Mouse (Mus musculus) spleen, postnatal 10 days (tissue): ENCODE measurements around the gene Lhx8.

Source experiments
- DNase-seq, 2 experiments: peaks; one replicate each; pipeline ENCODE4 v3.0.0; 2021 to 2022; ENCODE audit warnings: low spot score in 2 of 2

Lhx8 gene

DNA sequence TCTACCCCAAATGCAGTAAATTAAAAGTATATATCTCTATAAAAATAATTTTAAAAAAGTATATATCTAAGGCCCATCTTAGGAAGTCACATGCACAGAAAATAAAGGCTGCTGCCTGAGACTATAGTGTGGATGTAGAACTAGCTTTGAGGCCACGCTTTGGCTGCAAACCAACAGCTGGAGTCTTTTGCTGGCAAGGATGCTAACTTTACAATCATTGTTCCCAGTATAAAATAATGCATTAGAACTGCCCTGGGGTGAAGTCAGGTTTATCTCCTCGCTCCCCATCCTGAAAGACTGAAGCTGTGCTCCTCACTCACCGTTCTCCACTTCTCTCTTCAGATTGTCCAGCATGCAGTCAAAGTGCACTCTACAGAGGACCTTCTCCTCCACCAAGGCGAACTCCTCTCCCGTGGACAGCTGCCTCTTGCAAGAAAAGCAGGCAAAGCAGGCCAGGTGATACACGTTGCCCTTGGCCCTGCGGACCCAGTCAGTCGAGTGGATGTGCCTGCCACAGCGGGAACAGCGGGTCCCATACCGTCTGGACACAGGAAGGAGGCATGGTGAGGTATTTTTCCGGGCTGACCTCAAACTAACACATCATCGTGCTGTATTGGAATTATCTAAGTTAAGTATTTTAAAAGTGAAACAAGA, 8.4 kb downstream of the Lhx8 start:
- no peak for DNase-seq

DNA sequence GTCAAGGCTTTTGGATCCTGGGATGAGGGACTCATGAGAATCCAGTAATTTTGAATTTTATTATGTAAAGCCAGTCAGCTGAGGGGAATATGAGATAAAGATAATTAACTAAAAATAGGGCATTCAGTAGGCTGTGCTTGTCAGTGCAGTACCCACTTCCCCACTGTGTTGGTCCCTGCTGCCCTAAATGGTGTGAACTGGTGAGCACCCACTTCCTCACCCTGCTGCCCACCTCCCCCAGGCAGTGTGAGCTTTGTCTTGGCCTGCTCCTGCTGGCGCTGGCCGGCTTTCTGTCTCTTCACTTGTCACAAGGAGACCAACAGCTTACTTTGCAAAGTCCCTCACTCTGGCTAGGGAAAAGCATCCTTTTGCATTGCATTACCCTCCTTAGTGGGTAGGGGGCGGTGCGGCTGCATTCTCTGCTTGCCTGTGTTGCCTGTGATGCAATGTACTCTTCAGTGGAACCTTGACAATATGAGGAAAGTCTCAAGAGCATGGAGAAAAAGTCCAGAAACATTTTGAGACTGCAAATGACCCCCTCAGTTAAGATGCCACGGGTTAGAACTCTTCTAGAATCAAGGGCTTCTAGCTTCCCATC, 12.7 kb downstream of the Lhx8 start:
- no peak for DNase-seq

GRCm38 (mm10) chr3:154305163-154305884, 25.1 kb downstream of the Lhx8 start:
- no peak for DNase-seq

DNA sequence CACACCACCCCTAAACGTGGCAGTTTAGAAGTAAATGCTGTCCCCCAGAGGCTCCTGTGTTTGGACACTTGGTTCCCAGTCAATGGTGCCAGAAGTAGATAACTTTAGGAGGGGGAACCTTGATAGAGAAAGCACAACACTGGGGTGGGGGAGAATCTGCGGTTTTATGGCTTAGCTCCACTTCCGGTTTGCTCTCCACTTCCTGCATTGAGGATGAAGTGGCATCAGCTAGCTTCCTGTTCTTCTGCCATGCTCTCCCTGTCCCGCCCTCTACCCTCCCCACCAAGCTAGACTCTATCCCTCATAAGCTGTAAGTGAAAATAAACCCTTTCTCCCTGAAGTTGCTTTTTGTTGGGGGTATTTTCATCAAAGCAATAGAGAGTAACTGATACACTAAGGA, 29.4 kb downstream of the Lhx8 start:
- DNase-seq, result no peak

DNA sequence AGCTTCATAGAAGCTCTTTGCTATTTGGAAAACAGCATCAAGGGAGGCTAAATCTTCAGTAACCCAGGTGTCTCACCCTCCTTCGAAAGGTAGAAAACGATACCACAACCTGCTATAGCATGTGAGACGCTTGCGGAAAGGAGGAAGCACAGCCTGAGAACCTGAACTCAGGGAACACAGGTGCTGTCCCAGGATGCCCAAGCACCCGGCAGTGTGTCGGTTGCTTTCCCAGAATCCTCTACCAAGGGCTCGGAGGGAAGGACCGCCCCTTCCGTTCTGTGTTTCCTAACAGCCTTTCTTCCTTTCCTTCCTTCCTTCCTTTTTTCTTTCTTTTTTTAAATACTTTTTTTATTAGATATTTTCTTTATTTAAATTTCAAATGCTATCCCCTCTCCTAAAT, 30.5 kb downstream of the Lhx8 start:
- no peak for DNase-seq

DNA sequence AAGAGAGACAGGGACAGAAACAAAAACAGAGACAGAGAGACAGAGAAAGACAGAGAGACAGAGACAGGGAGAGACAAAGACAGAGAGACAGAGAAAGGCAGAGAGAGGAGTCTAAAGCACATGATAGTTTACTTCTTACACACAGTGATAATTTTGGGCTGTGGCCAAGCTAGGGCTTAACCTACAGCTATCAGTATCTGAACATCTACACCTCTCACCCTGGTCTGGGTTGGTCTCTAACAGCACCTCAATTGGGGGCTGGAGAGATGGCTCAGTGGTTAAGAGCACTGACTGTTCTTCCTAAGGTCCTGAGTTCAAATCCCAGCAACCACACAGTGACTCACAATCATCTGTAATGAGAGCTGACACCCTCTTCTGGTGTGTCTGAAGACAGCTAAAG, 32.0 kb downstream of the Lhx8 start:
- no peak for DNase-seq

- DNase-seq, result no peak
Observed at GRCm38 (mm10) chr3:154297499-154297898, 33.0 kb downstream of the Lhx8 start.

DNA sequence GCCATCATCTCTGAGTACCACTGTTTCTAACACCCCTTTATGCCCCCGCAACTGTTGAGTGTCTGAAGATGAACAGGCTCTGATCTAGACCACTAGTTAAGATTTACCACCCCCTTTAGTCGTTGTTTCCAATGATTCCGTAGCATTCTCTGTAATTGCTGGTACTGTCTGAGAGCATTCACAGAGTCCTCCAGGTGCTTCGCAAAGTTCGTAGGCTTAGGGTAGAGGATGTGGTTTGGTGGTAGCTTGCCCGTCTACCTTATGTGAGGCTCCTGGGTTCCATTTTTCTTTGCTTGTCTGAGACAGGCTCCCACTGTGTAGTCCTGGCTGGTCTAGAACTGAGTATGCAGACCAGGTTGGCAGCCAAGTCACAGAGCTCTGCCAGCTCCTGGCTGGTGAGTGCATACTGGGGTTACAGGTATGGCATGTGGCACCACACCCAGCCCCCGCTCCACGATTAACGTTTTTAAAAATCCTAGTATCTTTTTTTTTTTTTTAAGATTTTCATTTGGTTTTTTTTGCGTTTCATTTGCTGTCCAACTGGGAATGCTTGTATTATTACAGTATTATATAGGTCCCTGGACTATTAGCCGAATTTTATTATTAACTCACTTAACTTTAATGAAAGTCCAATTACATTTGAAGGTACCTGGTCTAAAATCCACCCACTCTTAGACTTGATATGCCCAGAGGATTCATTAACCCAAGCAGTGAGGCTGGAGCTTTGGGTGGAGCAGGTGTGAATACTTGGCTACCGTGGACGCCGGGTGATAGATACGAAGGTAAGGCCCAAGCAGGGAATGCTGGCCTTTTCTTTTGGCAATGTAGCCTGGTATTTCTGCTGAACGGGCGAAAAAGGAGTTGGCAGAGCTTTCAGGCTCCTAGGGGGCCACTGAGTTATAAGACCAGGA, 35.3 kb downstream of the Lhx8 start:
- DNase-seq, result no peak

DNA sequence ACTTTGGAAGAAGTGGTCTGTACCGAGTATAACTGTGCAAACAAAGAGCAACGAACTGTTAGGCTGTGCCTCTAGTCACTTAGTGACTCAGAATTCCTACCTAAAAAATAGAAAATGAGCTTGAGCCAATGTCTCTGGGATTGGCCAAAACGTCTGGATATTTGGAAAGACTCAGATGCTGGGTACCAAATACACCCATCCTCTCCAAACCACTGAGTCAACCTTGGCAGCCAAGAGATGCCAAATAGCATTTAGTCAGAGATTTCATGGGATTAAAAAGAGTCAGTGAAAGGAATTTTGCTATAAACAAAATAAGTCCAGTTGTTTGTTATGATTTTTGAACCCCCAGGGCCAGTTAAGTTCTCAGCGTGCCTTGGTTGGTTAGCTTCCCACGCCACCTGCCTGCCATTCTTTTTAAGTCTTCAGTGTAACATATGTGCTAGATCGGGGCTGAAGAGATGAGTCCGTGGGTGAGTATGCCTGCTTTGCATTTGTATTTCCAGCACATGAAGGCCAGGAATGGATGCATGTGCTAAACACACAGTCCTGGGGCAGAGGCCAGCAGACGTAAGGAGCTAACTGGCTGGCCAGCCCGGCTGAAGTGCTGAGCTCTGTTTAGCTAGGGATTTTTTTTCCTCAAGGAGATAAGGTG, 36.5 kb downstream of the Lhx8 start:
- DNase-seq, result no peak

GRCm38 (mm10) chr3:154292126-154292525, 38.3 kb downstream of the Lhx8 start:
- DNase-seq, result no peak

DNA sequence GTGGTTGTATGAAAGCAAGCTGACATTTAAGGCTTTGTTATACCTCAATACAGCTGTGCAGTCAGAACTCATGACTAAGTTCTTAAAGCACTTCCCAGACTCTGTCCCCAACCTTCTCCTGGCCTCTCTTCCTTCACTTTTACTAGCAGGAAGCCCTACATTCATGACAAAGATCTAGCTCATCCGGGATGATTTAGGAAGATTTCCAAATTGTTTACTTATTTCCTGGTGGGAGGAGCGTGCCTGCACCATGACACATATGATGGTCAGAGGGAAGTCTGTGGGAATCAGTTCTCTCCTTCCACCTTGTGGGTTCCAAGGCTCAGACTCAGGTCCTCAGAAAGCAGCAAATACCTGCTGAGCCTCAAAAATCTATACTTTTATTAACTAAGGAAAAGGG, 40.1 kb downstream of the Lhx8 start:
- DNase-seq, result no peak

DNA sequence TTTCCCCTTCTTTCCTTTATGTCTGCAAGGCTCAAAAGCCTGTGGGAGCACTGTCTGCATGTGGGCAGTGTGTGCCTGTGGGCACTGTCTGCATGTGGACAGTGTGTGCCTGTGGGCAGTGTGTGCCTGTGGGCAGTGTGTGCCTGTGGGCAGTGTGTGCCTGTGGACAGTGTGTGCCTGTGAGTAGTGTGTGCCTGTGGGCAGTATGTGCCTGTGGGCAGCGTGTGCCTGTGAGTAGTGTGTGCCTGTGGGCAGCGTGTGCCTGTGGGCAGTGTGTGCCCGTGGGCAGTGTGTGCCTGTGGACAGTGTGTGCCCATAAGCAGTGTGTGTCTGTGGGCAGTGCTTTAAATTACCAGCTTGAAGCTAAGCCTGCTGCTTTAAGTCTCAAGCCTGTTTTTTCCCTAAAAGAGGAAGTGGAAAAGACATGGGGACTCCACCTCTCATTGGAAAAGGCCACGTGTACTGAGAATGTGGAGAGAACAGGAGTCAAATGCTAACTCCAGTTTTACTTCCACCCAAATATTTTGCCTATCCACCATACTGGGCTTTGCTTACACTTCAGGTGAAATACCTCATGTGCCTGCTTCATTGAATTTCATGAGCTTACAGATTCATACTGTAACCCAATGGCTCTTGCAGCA, 41.9 kb downstream of the Lhx8 start:
- DNase-seq, result no peak

GRCm38 (mm10) chr3:154287217-154287616, 43.2 kb downstream of the Lhx8 start:
- no peak for DNase-seq

GRCm38 (mm10) chr3:154285351-154285750, 45.1 kb downstream of the Lhx8 start:
- no peak for DNase-seq

DNA sequence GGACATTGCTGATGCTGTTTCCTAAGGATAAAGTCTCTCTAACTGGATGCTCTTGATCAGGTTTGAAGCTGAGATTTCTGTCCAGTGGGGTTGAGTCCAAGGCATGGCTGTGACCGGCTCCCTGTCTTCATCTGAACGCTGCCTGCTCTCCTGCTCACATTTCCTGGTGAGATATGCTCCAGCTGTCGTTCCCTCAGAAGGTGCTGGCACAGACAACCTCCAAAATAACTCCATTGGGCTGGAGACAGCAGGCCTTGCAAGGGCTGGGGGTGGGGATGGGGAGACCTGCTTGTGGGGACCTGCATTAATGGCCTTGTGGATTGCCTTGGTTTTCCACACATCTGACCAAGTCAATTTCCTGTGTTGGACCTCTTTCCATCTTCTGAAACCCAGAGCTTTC, 46.2 kb downstream of the Lhx8 start:
- DNase-seq, result no peak

GRCm38 (mm10) chr3:154274681-154275080, 55.8 kb downstream of the Lhx8 start:
- no peak for DNase-seq

- peak; percentile 35 to 65 for DNase-seq
Observed at GRCm38 (mm10) chr3:154269757-154270366, 60.6 kb downstream of the Lhx8 start.

DNA sequence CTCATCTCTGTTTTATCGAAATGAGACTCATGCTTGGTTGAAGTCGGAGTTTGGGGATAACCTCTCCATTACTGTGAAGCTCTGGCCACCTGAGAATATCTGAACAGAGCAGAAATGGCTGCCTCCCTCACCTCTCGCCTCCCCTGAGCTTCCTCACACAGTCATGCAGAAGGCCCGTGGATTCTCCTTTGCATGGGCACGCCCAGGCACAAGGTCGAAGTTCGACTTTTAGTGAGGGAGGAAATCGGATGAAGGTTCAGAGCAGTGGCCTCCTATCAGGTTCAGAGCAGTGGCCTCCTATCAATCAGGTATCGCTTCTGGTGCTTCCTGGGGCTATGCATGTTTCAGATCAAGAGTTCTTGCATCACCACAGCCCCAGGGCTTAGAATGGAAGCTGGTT, 62.1 kb downstream of the Lhx8 start:
- DNase-seq, result no peak

- no peak for DNase-seq
Observed at GRCm38 (mm10) chr3:154257312-154257711, 73.1 kb downstream of the Lhx8 start.
